Mouse (Mus musculus): ENCODE results near the gene Megf9. TPM values are rescaled to one million over a fixed set of nuclear protein-coding genes. Genes with fewer than 3 reads are reported as not detected.

Gene Megf9
- polyA plus RNA-seq, 1 experiment from 2014 or later: 6.4 TPM

- H3K27me3 ChIP-seq (ENCODE audit: control insufficient read depth, insufficient read depth, low read length): no peaks in the 10 kb centered on the region
- H3K36me3 ChIP-seq (ENCODE audit: control insufficient read depth, insufficient read depth, low read length): no peaks in the 10 kb centered on the region
- no peaks in the 10 kb centered on the region for H3K9me3 ChIP-seq (ENCODE audit: control insufficient read depth, low read length)
- H3K4me1 ChIP-seq (ENCODE audit: control insufficient read depth in 2 of 2, insufficient read depth in 2 of 2, low read length in 2 of 2): peaks cover 5 to 8% of the 10 kb centered on the region in 2 experiments; a peak in 2 of 4 replicates
- peak within 1 kb of the TSS; percentile 91 for H3K9ac ChIP-seq (ENCODE audit: low read length)
- peak within 1 kb of the TSS; percentile 86 to 90 for H3K4me3 ChIP-seq (ENCODE audit: control insufficient read depth in 1 of 2, insufficient read depth in 1 of 2, low read depth in 1 of 2, low read length in 2 of 2)
- peak; percentile 99 for ATAC-seq (ENCODE audit: insufficient number of reproducible peaks, insufficient read depth, low FRiP score, low read depth)
- H3K27ac ChIP-seq (replicated peaks in 1 of 2; ENCODE audit: control insufficient read depth in 1 of 2, insufficient read depth in 1 of 2, low read depth in 2 of 2, low read length in 2 of 2): peak within 1 kb of the TSS; percentile 50 to 80
- H3K4me2 ChIP-seq (ENCODE audit: low read length): peak within 1 kb of the TSS; percentile 78
- under 1% methylated on average over 55 of the region's 55 CpGs for WGBS
Observed at GRCm38 (mm10) chr4:70409994-70410721, 124.6 kb downstream of the Megf9 start, which contains the start of gene Cdk5rap2. Gene Cdk5rap2 (minus strand): TSS chr4:70410443.

- Histone ChIP-seq H3K9ac (ENCODE audit: low read length) (peak overlapping the region; percentile 91), H3K9me3 (ENCODE audit: control insufficient read depth, low read length) (no peaks in the 10 kb centered on the region), H3K36me3 (ENCODE audit: control insufficient read depth, insufficient read depth, low read length) (no peaks in the 10 kb centered on the region), H3K27me3 (ENCODE audit: control insufficient read depth, insufficient read depth, low read length) (no peaks in the 10 kb centered on the region), H3K27ac (replicated peaks in 1 of 2; ENCODE audit: control insufficient read depth in 1 of 2, insufficient read depth in 1 of 2, low read depth in 2 of 2, low read length in 2 of 2) (no peak overlapping the region), H3K4me2 (ENCODE audit: low read length) (peak overlapping the region; percentile 78), H3K4me1 (ENCODE audit: control insufficient read depth in 2 of 2, insufficient read depth in 2 of 2, low read length in 2 of 2) (peaks cover 5 to 8% of the 10 kb centered on the region in 2 experiments; a peak in 2 of 4 replicates), H3K4me3 (ENCODE audit: control insufficient read depth in 1 of 2, insufficient read depth in 1 of 2, low read depth in 1 of 2, low read length in 2 of 2) (peak overlapping the region; percentile 86 to 90)
- WGBS: 22% methylated on average over 9 of the region's 9 CpGs
- no peak for ATAC-seq (ENCODE audit: insufficient number of reproducible peaks, insufficient read depth, low FRiP score, low read depth)
Observed at GRCm38 (mm10) chr4:70409456-70409855, 125.3 kb downstream of the Megf9 start.

- no peaks in the 10 kb centered on the region for H3K9me3 ChIP-seq (ENCODE audit: control insufficient read depth, low read length)
- H3K4me1 ChIP-seq (ENCODE audit: control insufficient read depth in 2 of 2, insufficient read depth in 2 of 2, low read length in 2 of 2): no peaks in the 10 kb centered on the region
- 73% methylated on average over 9 of the region's 9 CpGs for WGBS
- no peak overlapping the region for H3K9ac ChIP-seq (ENCODE audit: low read length)
- no peak overlapping the region for H3K4me3 ChIP-seq (ENCODE audit: control insufficient read depth in 1 of 2, insufficient read depth in 1 of 2, low read depth in 1 of 2, low read length in 2 of 2)
- H3K36me3 ChIP-seq (ENCODE audit: control insufficient read depth, insufficient read depth, low read length): peaks cover 51% of the 10 kb centered on the region
- H3K27me3 ChIP-seq (ENCODE audit: control insufficient read depth, insufficient read depth, low read length): no peaks in the 10 kb centered on the region
- H3K4me2 ChIP-seq (ENCODE audit: low read length): no peak overlapping the region
- ATAC-seq (ENCODE audit: insufficient number of reproducible peaks, insufficient read depth, low FRiP score, low read depth): no peak
- no peak overlapping the region for H3K27ac ChIP-seq (replicated peaks in 1 of 2; ENCODE audit: control insufficient read depth in 1 of 2, insufficient read depth in 1 of 2, low read depth in 2 of 2, low read length in 2 of 2)
Observed at GRCm38 (mm10) chr4:70402109-70402819, 132.5 kb downstream of the Megf9 start.

GRCm38 (mm10) chr4:70399476-70399875, 135.3 kb downstream of the Megf9 start:
- no peak overlapping the region for H3K4me2 ChIP-seq (ENCODE audit: low read length)
- H3K4me3 ChIP-seq (ENCODE audit: control insufficient read depth in 1 of 2, insufficient read depth in 1 of 2, low read depth in 1 of 2, low read length in 2 of 2): no peak overlapping the region
- H3K9ac ChIP-seq (ENCODE audit: low read length): no peak overlapping the region
- no peaks in the 10 kb centered on the region for H3K27me3 ChIP-seq (ENCODE audit: control insufficient read depth, insufficient read depth, low read length)
- no peaks in the 10 kb centered on the region for H3K9me3 ChIP-seq (ENCODE audit: control insufficient read depth, low read length)
- WGBS: 85% methylated on average over 5 of the region's 5 CpGs
- H3K36me3 ChIP-seq (ENCODE audit: control insufficient read depth, insufficient read depth, low read length): peaks cover 51% of the 10 kb centered on the region
- no peak for ATAC-seq (ENCODE audit: insufficient number of reproducible peaks, insufficient read depth, low FRiP score, low read depth)
- no peaks in the 10 kb centered on the region; a peak in 1 of 4 replicates for H3K4me1 ChIP-seq (ENCODE audit: control insufficient read depth in 2 of 2, insufficient read depth in 2 of 2, low read length in 2 of 2)
- no peak overlapping the region for H3K27ac ChIP-seq (replicated peaks in 1 of 2; ENCODE audit: control insufficient read depth in 1 of 2, insufficient read depth in 1 of 2, low read depth in 2 of 2, low read length in 2 of 2)

- Histone ChIP-seq H3K9ac (ENCODE audit: low read length) (no peak overlapping the region), H3K27me3 (ENCODE audit: control insufficient read depth, insufficient read depth, low read length) (no peaks in the 10 kb centered on the region), H3K4me1 (ENCODE audit: control insufficient read depth in 2 of 2, insufficient read depth in 2 of 2, low read length in 2 of 2) (no peaks in the 10 kb centered on the region; a peak in 1 of 4 replicates), H3K4me2 (ENCODE audit: low read length) (no peak overlapping the region), H3K9me3 (ENCODE audit: control insufficient read depth, low read length) (no peaks in the 10 kb centered on the region), H3K27ac (replicated peaks in 1 of 2; ENCODE audit: control insufficient read depth in 1 of 2, insufficient read depth in 1 of 2, low read depth in 2 of 2, low read length in 2 of 2) (no peak overlapping the region), H3K4me3 (ENCODE audit: control insufficient read depth in 1 of 2, insufficient read depth in 1 of 2, low read depth in 1 of 2, low read length in 2 of 2) (no peak overlapping the region), H3K36me3 (ENCODE audit: control insufficient read depth, insufficient read depth, low read length) (peaks cover 51% of the 10 kb centered on the region)
- 92% methylated on average over 2 of the region's 2 CpGs for WGBS
- ATAC-seq (ENCODE audit: insufficient number of reproducible peaks, insufficient read depth, low FRiP score, low read depth): no peak
Observed at GRCm38 (mm10) chr4:70399074-70399473, 135.7 kb downstream of the Megf9 start.

- no peak for ATAC-seq (ENCODE audit: insufficient number of reproducible peaks, insufficient read depth, low FRiP score, low read depth)
- Histone ChIP-seq H3K27ac (replicated peaks in 1 of 2; ENCODE audit: control insufficient read depth in 1 of 2, insufficient read depth in 1 of 2, low read depth in 2 of 2, low read length in 2 of 2) (no peak overlapping the region), H3K4me3 (ENCODE audit: control insufficient read depth in 1 of 2, insufficient read depth in 1 of 2, low read depth in 1 of 2, low read length in 2 of 2) (no peak overlapping the region), H3K9ac (ENCODE audit: low read length) (no peak overlapping the region), H3K4me2 (ENCODE audit: low read length) (no peak overlapping the region), H3K36me3 (ENCODE audit: control insufficient read depth, insufficient read depth, low read length) (peaks cover 44% of the 10 kb centered on the region), H3K4me1 (ENCODE audit: control insufficient read depth in 2 of 2, insufficient read depth in 2 of 2, low read length in 2 of 2) (no peaks in the 10 kb centered on the region; a peak in 1 of 4 replicates), H3K27me3 (ENCODE audit: control insufficient read depth, insufficient read depth, low read length) (no peaks in the 10 kb centered on the region), H3K9me3 (ENCODE audit: control insufficient read depth, low read length) (no peaks in the 10 kb centered on the region)
- WGBS: 78% methylated on average over 4 of the region's 4 CpGs
Observed at GRCm38 (mm10) chr4:70398088-70398487, 136.7 kb downstream of the Megf9 start.

- Histone ChIP-seq H3K9me3 (ENCODE audit: control insufficient read depth, low read length) (no peaks in the 10 kb centered on the region), H3K36me3 (ENCODE audit: control insufficient read depth, insufficient read depth, low read length) (peaks cover 32% of the 10 kb centered on the region), H3K27me3 (ENCODE audit: control insufficient read depth, insufficient read depth, low read length) (no peaks in the 10 kb centered on the region), H3K9ac (ENCODE audit: low read length) (no peak overlapping the region), H3K4me2 (ENCODE audit: low read length) (no peak overlapping the region), H3K27ac (replicated peaks in 1 of 2; ENCODE audit: control insufficient read depth in 1 of 2, insufficient read depth in 1 of 2, low read depth in 2 of 2, low read length in 2 of 2) (no peak overlapping the region), H3K4me3 (ENCODE audit: control insufficient read depth in 1 of 2, insufficient read depth in 1 of 2, low read depth in 1 of 2, low read length in 2 of 2) (no peak overlapping the region), H3K4me1 (ENCODE audit: control insufficient read depth in 2 of 2, insufficient read depth in 2 of 2, low read length in 2 of 2) (no peaks in the 10 kb centered on the region; a peak in 1 of 4 replicates)
- ATAC-seq (ENCODE audit: insufficient number of reproducible peaks, insufficient read depth, low FRiP score, low read depth): no peak
- 81% methylated on average over 5 of the region's 5 CpGs for WGBS
Observed at GRCm38 (mm10) chr4:70396701-70397100, 138.1 kb downstream of the Megf9 start.
